Mouse (Mus musculus) layer of hippocampus, adult 11-12 months (tissue): Measurements from ENCODE around the gene Hpgd.
"Not testable (repeated sequence)": the region's sequence is repeated elsewhere in the genome, so short reads cannot be mapped to it uniquely, and the experiment has no call there.

Experiments used
- DNase-seq: peaks from one replicate; pipeline ENCODE4 v3.0.0; 2022; ENCODE audit warnings: low spot score

The Hpgd gene

DNA sequence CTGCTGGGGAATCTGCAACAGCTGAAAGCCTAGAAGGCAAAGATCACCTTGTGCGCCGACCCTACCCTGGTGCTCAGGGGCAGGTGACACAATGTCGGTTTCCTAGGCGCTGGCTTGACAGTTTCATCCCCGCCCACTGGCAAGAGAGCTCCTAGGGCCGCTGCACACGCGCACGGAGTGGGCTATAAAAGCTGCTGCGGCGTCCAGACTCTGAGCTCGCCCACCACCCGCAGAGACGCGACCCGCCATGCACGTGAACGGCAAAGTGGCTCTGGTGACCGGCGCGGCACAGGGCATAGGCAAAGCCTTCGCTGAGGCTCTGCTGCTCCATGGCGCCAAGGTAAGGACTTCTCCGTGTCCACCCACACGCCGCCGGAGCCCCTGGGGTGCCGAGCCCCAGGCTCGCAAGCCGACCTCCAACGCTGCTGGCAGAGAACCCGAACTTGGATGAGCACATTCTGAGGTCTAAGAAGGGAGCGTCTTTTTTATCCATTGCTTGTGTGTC is at the start of gene Hpgd:
Gene Hpgd, plus strand, starts transcription at position 213 of the 505 bp plus-strand sequence.
- DNase-seq = peak; percentile 13

DNA sequence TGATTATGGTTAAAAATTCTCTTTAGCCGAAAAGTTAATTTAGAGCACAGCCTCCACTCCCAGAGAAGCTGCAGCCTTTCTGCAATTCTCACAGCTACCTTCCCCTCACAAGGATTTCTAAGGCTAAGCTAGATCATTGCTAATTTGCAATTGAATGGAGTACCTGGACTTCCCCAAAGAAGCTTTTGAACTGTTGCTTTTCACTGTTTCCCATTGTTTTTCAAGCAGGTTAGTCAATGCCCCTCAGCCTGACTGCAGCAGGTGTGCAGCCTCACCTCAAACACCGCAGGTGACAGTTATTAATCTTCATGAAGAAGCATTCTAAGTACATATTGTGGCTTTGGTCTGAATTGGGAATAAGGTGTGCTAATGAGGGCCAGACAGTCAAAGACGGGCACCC is 42.7 kb upstream of the Hpgd start:
- DNase-seq = not testable (repeated sequence)

DNA sequence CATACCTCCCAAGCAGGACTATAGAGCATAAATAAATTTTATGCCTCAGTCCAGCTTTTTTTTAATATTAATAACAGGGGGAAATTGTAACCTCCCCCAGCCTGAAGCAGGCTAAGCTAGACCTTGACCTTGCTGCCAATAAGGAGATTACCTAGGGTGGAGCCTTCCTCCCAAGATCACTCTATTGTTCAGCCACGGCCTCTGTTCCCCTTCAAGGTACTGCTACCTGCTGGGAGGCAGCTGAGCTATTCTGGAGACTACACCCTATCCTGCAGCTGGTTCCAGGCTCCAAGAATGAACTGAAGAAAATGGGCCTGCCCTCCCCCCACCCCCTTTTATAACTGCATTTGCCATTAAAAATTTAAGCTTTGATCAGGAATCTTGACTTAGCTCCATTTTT is 42.1 kb upstream of the Hpgd start:
- no peak for DNase-seq

DNA sequence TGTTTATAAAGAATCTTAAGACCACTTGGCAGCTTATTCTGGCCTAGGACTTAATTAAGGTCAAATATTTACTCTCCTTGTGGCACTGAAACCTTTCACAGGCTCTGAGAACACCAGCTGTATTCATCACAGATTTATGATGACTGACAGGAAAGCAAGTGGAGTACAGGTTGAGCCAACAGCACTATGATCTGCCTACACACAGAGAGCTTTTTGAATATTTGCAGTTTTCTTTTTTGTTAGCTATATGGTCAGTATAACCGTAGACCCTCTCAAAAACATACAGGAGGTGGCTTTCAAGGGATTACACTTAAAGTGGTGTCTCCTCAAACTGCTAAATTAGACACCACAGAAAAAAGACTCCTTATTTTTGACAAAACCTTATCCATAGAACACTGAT is 33.2 kb upstream of the Hpgd start:
- no peak for DNase-seq

DNA sequence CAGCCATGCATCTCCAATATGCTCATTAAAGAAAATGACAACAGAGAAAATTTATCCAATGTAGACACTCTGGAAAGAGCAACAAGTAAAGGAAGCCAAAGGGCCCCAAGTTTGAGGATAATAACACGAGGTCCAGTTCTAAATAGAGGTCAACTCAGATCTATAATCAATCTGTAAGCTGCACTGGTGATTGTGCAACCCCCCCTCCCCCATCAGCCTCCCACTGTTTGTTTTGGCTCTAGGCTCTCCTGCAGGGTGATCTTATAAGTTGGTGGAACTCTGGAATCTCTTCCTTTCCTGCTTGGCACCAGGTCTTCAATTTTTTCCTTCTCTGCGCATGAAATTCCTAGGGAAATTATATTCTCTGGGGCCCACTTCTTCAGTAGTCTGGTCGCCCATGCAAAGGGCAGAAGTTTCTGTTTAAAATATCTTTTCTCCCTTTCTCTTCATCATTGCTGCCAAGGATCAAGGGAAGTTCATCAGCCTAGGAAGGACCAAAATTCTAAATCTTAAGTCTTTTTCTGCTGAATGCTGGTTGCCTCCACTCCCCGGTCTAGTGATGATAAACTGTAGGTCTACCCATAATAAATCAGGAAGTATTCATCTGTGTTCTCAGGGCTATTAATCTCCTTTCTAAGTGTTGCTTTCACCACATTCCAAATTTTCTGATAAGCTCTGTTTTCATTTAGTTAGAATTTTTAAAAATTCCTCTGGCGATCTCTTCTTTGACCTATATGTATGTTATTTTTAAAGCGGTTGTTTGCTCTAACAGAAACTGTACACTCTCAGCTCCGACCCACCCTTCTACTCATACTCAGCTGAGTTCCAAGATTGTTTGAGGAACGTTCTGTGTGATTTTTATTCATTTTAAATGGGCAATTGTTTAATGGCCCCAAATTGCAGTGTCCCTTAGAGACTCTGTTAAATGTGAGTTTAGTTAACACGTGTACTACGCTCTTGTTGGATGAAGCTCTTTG is 24.4 kb upstream of the Hpgd start:
- no peak for DNase-seq

DNA sequence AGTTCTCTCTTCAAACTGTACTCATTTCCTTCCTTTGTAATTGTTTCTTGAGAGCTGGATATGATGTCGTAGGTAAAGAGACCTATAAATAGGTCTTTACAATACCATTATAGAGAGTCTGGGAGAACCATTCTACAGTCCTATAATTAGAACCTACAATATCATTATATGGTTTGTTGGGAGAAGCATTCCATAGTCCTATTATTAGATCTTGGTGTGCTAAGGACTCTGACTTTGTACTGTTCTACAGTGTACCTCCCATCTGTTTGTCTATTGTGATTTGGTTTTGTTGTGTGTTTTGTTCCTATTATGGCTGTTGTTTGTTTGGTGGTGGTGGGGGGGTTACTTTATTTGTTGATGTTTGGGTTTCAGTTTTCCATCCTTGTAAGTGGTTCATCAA is 21.5 kb upstream of the Hpgd start:
- DNase-seq = no peak

DNA sequence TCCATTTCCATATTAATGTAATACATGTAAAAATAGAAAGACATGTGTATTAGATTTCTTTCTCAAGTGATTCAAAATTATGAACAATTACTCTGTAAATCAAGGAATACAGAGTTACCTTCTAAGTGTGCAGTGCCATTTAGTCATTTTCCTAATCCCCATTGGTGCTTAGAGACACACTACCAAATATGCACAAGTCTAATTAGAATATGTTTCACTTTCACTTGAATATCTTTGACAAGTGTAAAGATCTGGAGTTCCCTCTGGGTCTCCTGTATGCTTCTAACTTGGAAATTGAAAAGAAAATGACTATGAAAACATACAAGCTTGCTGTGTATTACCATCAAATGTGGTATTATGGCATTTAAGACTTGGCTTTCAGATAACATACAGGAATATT is 19.1 kb upstream of the Hpgd start:
- no peak for DNase-seq

DNA sequence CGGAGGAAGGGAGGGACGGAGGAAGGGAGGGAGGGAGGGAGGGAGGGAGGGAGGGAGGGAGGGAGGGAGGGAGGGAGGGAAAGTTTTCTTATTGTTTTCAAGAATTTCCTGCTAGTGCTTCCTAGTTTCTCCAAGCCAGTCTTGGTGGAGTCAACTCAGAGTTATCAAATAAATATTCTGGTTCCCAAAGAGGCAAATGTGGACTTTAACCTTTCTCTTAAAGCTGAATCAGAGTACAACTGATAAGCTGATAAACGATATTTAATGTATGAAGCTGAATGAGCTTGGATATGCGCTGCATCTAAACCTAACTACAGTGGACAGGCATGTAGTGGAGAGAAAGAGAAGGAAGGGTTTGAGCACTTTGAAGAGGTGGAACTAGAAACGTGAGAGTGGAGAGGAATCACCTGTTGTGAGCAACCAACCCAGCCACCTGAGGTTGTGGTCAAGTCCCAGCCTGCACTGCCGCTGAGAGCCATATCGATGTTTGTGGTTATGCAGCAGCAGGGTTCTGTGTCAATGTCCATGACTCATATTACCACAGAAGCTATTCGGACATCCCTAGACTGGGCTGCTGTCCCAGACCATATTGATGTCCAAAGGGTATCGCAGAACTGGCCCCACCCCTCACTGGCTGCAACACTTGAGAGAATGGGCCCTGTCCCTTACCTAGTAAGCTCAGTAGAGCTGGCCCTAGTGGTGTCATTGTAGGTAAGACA is 16.4 kb upstream of the Hpgd start:
- DNase-seq = no peak

DNA sequence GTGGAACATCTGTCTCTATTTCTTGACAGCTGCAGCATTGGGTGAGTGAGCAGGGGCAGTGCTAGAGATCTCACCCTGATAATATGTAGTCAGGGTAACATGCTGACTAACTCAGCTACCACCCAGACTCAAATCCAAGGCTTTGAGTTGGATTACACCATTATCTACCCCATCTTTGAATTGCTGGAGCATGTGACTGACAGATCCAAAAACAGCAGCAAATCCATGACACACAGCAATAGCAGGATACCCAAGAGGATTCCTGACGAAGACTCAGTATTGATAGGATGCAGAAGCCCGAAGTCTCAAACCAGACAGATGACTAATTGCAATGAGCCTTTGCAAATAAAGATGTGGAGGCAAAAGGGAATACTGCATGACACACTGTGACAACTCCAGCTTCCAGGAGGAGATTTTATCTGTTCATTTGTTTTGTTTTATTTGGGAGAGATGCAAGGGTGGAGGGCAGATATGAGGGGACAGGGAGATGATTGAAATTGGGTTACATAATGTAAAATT is 15.8 kb upstream of the Hpgd start:
- DNase-seq = no peak

DNA sequence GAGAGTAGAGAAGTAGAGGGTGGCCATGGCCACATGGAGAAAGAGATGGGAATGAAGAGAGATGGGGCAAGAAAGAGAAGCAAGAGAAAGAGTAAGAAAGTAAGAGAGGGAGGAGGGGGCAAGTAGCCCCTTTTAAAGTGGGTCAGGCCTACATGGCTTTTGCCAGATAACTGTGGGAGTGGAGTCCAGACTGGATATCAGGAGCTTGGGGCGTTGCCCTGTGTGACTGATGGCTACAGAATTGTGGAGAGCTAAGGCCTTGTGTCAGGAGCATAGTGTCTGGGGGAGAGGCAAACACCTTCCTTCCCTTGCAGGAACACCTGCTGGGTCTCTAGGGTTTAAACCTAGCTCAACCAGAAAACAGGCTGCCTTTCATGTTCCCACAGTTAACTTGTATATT is 10.4 kb upstream of the Hpgd start:
- no peak for DNase-seq

DNA sequence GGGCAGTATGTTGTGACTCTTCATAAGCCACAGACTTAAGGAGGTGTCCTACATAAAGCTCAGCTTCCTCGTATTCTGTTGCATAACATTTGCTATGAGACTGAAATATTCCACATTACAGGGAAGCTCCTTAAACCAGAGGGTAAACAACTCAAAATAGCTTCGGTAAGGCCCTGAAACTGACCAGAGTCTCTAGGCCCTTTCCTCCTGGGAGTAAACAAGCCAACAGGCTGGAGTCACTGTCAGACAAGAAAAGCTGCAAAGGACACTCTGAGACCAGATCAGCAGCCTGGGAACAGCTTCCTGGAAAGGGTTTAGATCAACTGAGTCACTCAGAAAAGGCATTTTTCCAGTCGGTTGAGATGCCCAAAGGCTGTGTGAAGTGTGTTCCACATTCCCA is 9.4 kb upstream of the Hpgd start:
- DNase-seq = no peak

DNA sequence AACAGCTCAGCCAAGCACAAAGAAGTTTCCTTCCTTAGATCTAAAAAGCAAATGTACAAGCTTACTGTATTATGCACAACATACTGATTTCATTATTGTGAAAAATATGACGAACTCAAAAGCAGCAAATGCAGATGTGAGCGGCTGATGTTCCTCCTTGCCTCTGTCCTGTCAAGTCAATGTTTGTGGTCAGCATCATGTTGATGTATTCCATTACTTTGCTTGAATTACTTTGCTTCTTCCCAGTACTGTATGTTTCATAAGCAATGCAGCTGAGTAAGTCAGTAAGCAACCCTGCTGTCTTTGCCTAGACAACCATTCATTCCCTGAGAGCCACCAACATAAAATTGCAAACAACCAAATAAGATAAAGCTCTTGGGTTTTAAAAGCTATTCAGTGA is 7.7 kb upstream of the Hpgd start:
- DNase-seq = no peak

DNA sequence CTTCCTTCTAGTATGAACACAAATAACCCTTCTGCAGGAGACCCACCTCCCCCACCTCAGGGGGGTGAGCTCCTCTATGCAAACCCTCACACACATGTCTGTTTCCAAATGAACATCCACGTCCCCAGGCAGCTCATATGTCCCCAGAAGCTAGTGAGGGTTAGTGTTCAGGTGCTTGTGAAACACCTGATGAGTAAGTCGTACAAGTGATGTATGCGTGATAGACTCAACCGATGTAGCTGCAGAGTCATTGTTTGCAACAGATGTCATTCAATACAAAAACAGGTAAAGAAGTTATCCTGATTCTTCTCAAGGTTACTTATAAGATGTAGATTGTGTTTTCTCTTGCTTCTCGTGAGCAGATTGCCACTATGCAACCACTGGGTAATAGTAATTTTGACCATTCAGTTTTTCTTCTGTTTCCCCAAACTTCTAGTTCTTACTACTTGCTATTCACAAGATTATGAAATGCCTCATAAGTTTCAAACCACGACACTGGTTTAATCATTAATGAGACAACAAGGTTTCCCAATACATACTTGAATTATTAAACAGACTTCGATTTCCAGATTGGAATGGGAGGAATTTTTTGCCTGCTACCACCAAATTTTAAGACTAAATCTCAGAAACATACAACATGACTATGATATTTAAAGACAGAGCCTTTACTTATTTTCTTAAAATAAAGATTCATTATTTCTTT is 6.9 kb upstream of the Hpgd start:
- no peak for DNase-seq

DNA sequence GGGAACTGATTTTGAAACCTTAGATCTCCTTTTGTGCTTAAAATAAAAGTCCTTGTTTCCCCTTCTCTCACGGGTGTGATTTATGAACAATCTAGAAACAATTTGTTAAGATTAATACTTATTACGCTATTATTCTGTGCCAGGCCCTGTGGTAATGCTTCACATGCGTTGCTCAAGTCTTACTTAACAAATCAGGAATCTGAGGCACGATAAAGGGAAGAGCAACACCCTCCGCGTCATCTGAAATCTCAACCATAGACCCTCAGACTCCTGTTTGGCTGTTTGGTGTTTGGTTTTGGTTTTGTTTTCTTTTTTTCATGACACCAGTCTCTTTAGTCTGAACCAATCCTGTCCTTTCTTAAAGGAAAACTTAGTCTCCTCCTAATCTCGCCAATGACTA is 2.1 kb upstream of the Hpgd start:
- no peak for DNase-seq

DNA sequence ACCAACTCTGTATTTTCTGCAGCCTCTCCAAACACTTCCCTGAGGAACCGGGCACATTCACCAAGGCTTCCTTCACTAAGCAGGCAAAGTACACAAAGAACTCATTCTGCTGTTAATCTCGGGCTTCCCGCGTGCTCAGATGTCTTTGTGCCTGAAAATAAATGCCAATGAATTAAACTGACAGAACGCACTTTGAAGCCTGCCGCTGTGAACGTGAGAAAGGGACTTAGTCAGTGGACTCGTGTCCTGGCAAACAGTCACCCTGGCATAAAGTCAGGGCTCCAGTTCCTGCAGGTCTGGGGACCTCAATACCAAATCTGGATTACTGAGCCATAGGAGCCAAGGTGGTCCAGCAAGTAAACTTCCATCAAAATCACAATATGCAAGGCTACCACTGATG is 905 bp upstream of the Hpgd start:
- DNase-seq = no peak

DNA sequence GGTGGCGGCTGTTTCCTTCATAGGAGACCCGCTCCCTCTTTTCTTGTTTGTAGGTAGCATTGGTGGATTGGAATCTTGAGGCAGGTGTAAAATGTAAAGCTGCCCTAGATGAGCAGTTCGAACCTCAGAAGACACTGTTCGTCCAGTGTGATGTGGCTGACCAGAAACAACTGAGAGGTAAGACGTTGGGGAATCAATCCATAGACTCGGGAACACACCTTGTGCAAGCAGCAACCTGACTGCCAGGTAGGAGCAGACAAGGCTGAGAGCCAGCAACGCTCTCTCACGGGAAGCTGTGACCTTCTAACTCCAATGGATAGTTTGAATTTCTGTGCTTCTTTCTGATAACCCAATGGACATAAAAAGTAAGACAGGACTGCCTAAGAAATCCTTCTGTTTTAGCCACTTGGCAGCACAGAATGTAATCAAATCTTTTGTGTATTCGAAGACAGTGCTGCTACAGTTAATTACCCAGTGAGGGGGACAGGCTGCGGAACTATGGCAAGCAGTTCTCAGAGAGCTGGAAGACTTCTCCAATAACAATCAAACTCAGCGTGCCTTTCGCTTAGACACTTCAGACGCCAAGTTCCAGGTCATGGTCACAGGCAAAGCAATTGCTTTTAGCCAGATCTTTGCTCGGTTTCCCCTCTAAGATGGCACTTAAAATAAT is 636 bp downstream of the Hpgd start:
- DNase-seq = no peak

DNA sequence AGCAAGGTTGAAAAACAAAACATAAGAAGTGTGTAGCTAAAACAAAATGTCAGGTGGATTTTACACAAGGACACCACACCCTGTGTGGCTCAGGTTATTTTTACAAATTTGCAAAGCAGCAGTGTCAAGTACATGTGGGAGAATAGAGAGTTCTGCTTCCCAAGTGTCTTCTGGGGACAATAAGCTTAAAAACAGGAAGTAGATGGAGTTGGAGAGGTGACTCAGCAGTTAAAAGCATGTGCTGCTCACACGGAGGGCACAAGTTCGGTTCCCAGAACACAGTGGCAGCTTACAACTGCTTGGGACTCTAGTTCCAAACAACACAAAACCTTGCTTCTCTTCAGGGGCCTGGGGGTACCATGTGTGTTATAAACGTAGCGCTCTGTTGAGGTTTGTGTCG is 5.0 kb downstream of the Hpgd start:
- no peak for DNase-seq

DNA sequence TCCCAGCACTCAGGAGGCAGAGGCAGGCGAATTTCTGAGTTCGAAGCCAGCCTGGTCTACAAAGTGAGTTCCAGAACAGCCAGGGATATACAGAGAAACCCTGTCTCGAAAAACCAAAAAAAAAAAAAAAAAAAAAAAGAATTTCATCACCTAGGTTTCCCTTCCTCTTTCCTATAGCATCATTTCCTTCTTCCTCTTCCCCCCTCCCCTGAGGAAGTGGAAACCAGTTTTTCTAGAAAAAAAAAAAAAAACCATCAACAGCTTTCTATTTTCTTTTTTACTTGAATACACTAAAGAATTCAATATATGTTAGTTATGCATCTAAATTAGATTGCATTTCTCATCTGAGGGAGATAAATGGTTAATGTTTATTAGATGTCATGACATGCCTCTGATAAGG is 6.9 kb downstream of the Hpgd start:
- not testable (repeated sequence) for DNase-seq

DNA sequence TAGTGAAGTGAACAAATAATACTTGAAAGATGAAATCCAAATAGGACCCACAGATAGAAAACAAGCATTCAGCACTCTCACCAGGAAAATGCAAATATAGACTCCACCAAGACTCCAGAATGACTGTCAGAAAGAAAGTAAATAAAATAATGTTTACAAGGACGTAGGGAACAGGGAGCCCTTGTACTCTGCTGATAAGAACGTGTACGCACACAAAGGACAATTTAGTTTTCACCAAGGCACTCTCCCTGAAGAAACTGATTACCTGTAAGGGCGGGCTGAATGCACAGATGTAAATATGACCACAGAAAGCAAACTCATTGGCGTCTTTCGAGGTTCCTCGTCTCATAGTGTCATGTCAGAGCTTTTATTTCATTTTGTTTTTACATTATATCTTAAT is 10.2 kb downstream of the Hpgd start:
- DNase-seq = no peak

DNA sequence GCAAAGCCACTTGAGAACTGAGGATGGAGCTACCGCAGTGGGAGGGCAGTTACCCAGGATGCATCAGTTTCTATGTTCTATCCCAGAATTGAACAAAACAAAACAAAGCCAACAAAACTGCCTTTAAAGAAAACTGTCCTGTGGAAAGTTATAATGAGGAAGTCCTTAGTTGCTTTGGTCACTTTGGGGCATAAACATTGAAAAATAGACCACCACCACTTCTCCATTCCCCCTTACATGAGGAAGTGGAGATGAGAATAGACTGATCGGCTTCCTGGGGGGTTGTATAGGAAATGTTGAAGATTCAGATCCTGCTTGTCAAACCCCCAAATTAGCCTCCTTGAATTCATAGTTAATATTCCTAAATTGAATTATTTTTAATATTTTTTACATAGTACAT is 19.2 kb downstream of the Hpgd start:
- no peak for DNase-seq

DNA sequence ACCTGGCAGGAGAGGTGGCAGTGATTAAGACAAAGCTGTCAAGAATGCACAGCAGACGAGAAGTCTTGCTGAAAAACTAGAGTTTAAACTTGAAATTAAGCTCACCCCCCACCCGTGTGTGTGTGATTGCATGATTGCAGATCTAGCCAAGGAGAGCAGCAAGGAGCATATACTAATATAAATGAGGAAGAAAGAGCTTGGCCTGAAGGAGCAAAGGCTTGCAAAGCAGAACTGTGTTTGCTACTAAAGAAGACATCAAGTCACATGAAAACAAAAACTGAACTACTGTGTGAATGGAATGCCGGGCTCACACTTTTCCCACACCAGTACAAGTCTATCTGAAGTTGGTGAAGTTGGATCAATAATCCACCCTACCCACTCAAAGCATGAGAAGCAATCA is 20.8 kb downstream of the Hpgd start:
- no peak for DNase-seq

DNA sequence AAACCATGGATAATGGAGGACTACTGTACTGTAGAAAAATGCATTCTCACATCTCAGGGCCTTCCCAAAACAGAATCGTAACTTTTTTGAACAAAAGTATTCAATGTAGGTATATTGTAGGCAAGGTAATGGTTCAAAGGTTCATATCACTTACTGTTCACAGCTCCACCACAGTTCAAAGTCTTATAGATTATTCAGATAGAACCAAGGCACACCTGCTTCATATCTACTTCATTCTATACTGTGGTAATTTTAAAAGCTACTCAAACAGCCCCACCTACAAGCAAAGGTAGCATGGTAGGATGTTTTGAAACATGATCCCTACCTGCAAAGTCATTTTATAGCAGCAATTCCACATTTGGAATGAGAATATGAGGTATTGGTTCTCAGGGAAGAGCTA is 28.9 kb downstream of the Hpgd start:
- no peak for DNase-seq
